Mouse (Mus musculus): Measurements from ENCODE around the gene Prcp.

- TF ChIP-seq CTCF (IDR thresholded peaks at IDR 0.05 in 2 of 3, conservative IDR thresholded peaks at IDR 0.05 in 1 of 3; ENCODE audit: control insufficient read depth in 1 of 3, insufficient read depth in 1 of 3, low read depth in 2 of 3, low read length in 3 of 3, poor library complexity in 1 of 3, severe bottlenecking in 1 of 3) (no peak), TAL1 (IDR thresholded peaks at IDR 0.05; ENCODE audit: low read length) (no peak), GATA1 (IDR thresholded peaks at IDR 0.05; ENCODE audit: low read depth, low read length) (peak; percentile 32; the same call in 1 of the 2 replicates), POLR2A (IDR thresholded peaks at IDR 0.05; ENCODE audit: control insufficient read depth in 1 of 2, insufficient read depth in 1 of 2, low read depth in 1 of 2, low read length in 2 of 2, poor library complexity in 1 of 2) (no peak), POLR2AphosphoS2 (IDR thresholded peaks at IDR 0.05; ENCODE audit: low read length) (no peak), SIN3A (IDR thresholded peaks at IDR 0.05; ENCODE audit: low read length) (no peak)
These were observed 12.5 kb downstream of the Prcp start for GRCm38 (mm10) chr7:92886801-92887200.
